Mouse (Mus musculus): ENCODE data around the gene Cdk5. TPM values are rescaled to one million over a fixed set of nuclear protein-coding genes. Genes with fewer than 3 reads are reported as not detected.

Gene Cdk5
- 50.1 and 52.2 TPM in 2 replicates for polyA plus RNA-seq (2015; fragmentation: Nextera tagmentation; extraction: Ambion mirVana)

- Histone ChIP-seq H3K27me3 (no peaks in the 10 kb centered on the region), H3K9me3 (replicated peaks) (no peaks in the 10 kb centered on the region), H3K27ac (peak within 1 kb of the TSS; percentile 96), H3K4me3 (replicated peaks) (peak within 1 kb of the TSS; percentile 78), H3K9ac (peak within 1 kb of the TSS; percentile 75), H3K4me1 (peaks cover 52% of the 10 kb centered on the region), H3K4me2 (peak within 1 kb of the TSS; percentile 87), H3K36me3 (peaks cover 30% of the 10 kb centered on the region)
- WGBS, result under 1% methylated on average over 46 of the region's 46 CpGs
- peak; percentile 93 for ATAC-seq (replicated peaks; ENCODE audit: low FRiP score)
These were observed at the start of gene Cdk5, which contains the start of gene Slc4a2 for GRCm38 (mm10) chr5:24423129-24424003. Gene Cdk5 (minus strand): TSS chr5:24423530. Gene Slc4a2 (plus strand): TSS chr5:24423837.

DNA sequence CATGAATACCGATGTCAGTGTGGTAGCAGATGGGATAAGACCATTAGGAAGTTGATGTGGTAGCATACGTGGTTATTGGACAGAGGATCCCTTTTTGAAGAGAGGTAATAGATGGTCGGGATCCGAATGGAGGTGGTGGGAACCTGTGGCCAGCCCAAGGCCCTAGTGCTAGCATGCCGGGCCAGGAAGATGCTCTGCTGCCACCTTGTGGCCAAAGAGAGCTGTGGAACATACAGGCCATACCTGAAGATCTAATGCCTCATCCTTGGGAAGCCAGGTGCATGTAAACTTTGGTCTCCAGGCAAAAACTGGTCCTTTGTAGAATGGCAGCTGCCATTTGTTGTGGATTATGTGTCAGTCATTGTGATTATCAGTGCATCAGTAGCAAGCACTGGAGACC lies 47.3 kb upstream of the Cdk5 start:
- Histone ChIP-seq H3K9ac (no peak overlapping the region), H3K36me3 (no peaks in the 10 kb centered on the region), H3K4me2 (no peak overlapping the region), H3K27ac (no peak overlapping the region), H3K4me1 (peaks cover 37% of the 10 kb centered on the region), H3K27me3 (peaks cover 27% of the 10 kb centered on the region), H3K4me3 (replicated peaks) (no peak overlapping the region), H3K9me3 (replicated peaks) (no peaks in the 10 kb centered on the region)
- ATAC-seq (replicated peaks; ENCODE audit: low FRiP score), result no peak; the same call in 1 of the 2 replicates
- 11% methylated on average over 5 of the region's 5 CpGs for WGBS

DNA sequence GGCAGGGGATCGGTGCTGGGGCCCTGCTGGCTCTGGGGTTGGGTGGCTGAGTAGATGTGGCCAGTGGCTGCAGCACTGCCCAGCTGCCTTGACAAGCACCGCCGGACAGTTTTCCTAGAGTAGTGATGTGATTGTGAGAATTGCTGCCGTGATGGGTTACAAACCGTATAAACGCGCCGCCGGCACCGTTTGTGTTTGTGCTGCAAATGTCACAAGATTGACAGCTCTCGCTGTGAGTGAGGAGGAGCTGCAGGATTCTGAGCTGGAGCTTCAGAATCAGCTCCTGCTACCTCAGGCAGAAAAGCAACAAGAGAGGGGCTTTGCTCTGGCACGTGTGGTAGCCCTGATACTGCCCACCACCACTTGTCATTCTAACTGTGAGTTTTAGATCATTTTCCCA lies 43.4 kb upstream of the Cdk5 start:
- Histone ChIP-seq H3K27ac (no peak overlapping the region), H3K27me3 (no peaks in the 10 kb centered on the region), H3K9me3 (replicated peaks) (no peaks in the 10 kb centered on the region), H3K4me2 (no peak overlapping the region), H3K4me3 (replicated peaks) (no peak overlapping the region), H3K36me3 (peaks cover under 1% of the 10 kb centered on the region), H3K4me1 (0 out of 2 replicates have a peak, but pooled peaks cover 12% of the 10 kb centered on the region), H3K9ac (no peak overlapping the region)
- ATAC-seq (replicated peaks; ENCODE audit: low FRiP score), result no peak
- 77% methylated on average over 12 of the region's 12 CpGs for WGBS

- Histone ChIP-seq H3K4me1 (peaks cover 55% of the 10 kb centered on the region), H3K27me3 (no peaks in the 10 kb centered on the region), H3K27ac (peak overlapping the region; percentile 81), H3K4me3 (replicated peaks) (no peak overlapping the region), H3K36me3 (peaks cover 16% of the 10 kb centered on the region), H3K9ac (no peak overlapping the region), H3K9me3 (replicated peaks) (no peaks in the 10 kb centered on the region), H3K4me2 (peak overlapping the region; percentile 94)
- WGBS, result 69% methylated on average over 7 of the region's 7 CpGs
- ATAC-seq (replicated peaks; ENCODE audit: low FRiP score), result no peak
These were observed 32.3 kb upstream of the Cdk5 start for GRCm38 (mm10) chr5:24455613-24456012.

DNA sequence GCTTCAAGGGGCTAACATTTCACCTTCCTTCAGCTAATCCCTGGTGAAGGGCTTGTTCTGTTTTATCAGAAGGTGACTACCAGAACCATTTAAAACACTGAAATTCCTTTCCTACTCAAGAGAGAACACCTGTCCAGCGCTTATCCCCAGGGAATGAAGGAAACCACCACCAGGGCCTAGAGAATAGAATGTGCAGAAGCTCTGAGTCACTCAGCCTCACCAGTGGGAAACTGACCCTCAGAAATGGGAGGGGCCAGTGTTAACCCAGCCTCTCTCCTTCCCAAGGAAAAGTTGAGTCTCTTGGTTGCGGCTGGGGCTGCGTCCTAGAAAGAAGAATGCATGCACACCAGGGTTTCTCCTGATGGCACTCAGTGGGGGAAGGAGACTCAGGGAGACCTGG lies 31.7 kb upstream of the Cdk5 start:
- peaks cover 54% of the 10 kb centered on the region for H3K4me1 ChIP-seq
- no peak for ATAC-seq (replicated peaks; ENCODE audit: low FRiP score)
- H3K27me3 ChIP-seq, result peaks cover under 1% of the 10 kb centered on the region; the same call in 1 of the 2 replicates
- peak overlapping the region; percentile 81 for H3K27ac ChIP-seq
- 72% methylated on average over 3 of the region's 3 CpGs for WGBS
- H3K9me3 ChIP-seq (replicated peaks), result no peaks in the 10 kb centered on the region
- H3K4me3 ChIP-seq (replicated peaks), result no peak overlapping the region
- peaks cover 13% of the 10 kb centered on the region for H3K36me3 ChIP-seq
- peak overlapping the region; percentile 94 for H3K4me2 ChIP-seq
- no peak overlapping the region for H3K9ac ChIP-seq

- peak overlapping the region; percentile 90; the same call in 1 of the 2 replicates for H3K9ac ChIP-seq
- no peaks in the 10 kb centered on the region for H3K9me3 ChIP-seq (replicated peaks)
- peak overlapping the region; percentile 81; the same call in 1 of the 2 replicates for H3K27ac ChIP-seq
- 11% methylated on average over 2 of the region's 2 CpGs for WGBS
- peaks cover 50% of the 10 kb centered on the region for H3K4me1 ChIP-seq
- peak overlapping the region; percentile 87 for H3K4me3 ChIP-seq (replicated peaks)
- H3K36me3 ChIP-seq, result peaks cover 10% of the 10 kb centered on the region; the same call in 1 of the 2 replicates
- H3K27me3 ChIP-seq, result peaks cover 3% of the 10 kb centered on the region; the same call in 1 of the 2 replicates
- peak overlapping the region; percentile 94 for H3K4me2 ChIP-seq
- ATAC-seq (replicated peaks; ENCODE audit: low FRiP score), result no peak
These were observed 30.6 kb upstream of the Cdk5 start for GRCm38 (mm10) chr5:24453985-24454303.

DNA sequence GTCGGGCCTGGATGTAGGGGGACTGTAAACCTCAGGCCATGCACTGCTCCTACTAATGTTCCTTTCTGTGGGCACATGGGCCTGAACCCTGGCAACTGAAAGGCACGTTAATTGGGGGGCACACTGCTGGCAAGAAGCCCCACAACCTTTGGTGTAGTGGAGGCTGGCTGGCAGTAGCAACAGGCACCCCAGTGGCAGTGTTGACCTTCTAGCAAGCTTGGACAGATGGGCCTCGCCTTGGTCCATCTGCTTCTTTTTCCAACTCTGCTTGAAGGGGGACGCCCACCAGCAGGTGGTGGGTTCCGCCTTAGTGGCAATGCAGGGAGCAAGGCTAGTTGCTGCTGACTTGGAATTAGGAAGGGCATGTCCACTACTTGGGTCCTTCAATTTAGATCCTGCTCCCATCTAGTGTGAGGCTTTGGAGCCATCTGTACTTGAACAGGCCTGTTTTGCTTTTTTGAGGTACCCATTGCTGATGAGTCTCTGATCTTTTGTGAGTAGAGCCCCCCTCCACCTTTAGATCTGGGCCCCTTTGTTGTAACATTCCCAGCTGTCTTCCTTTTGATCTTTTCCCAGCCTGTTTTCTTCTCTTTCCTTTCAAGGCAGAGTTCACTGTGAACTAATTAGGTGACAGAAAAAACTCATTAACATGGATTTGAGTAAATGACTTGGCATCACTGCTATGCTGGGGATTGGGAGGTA lies 30.1 kb upstream of the Cdk5 start:
- peaks cover 3% of the 10 kb centered on the region; the same call in 1 of the 2 replicates for H3K27me3 ChIP-seq
- ATAC-seq (replicated peaks; ENCODE audit: low FRiP score), result no peak
- peak overlapping the region; percentile 94 for H3K4me2 ChIP-seq
- 11% methylated on average over 5 of the region's 5 CpGs for WGBS
- H3K27ac ChIP-seq, result peak overlapping the region; percentile 89
- H3K4me3 ChIP-seq (replicated peaks), result peak overlapping the region; percentile 87
- H3K9ac ChIP-seq, result peak overlapping the region; percentile 90
- H3K36me3 ChIP-seq, result 0 out of 2 replicates have a peak, but pooled peaks cover 5% of the 10 kb centered on the region
- peaks cover 50% of the 10 kb centered on the region for H3K4me1 ChIP-seq
- H3K9me3 ChIP-seq (replicated peaks), result no peaks in the 10 kb centered on the region

- H3K27me3 ChIP-seq, result peaks cover 3% of the 10 kb centered on the region; the same call in 1 of the 2 replicates
- peak overlapping the region; percentile 87 for H3K4me3 ChIP-seq (replicated peaks)
- peaks cover 54% of the 10 kb centered on the region for H3K4me1 ChIP-seq
- peak; percentile 15; the same call in 1 of the 2 replicates for ATAC-seq (replicated peaks; ENCODE audit: low FRiP score)
- H3K4me2 ChIP-seq, result peak overlapping the region; percentile 94
- WGBS, result 0% methylated on average over 28 of the region's 29 CpGs
- peak overlapping the region; percentile 89 for H3K27ac ChIP-seq
- H3K9me3 ChIP-seq (replicated peaks), result no peaks in the 10 kb centered on the region
- peak overlapping the region; percentile 90 for H3K9ac ChIP-seq
- 0 out of 2 replicates have a peak, but pooled peaks cover 3% of the 10 kb centered on the region for H3K36me3 ChIP-seq
These were observed 29.4 kb upstream of the Cdk5 start for GRCm38 (mm10) chr5:24452691-24453233.

DNA sequence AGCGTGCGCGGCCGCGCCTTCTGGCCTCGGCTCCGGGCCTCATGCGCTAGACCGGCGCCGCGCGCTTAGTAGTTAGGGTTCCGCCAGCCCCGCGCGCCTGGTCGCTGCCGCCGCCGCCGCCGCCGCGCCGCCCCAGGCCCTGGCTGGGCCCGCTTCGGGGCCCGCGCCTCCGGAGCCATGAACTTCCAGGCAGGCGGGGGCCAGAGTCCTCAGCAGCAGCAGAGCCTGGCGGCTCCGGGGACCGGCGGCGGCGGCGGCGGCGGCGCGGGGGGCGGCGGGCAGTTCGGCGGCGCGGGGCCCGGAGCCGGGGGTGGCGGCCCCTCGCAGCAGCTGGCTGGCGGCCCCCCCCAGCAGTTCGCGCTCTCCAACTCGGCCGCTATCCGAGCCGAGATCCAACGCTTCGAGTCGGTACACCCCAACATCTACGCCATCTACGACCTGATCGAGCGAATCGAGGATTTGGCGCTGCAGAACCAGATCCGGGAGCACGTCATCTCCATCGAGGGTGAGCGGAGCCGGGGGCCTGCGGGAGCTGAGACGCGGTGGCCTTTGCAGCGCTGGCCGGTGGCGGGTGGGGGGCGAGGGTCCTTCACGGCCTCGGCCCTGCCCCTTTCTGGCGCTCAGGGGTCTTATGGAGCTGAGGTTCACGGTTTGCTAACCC lies 28.8 kb upstream of the Cdk5 start, which contains the start of gene Agap3:
Gene Agap3, plus strand, starts transcription at position 148 of the 661 bp plus-strand sequence.
- H3K27ac ChIP-seq, result peak within 1 kb of the TSS; percentile 89
- peak within 1 kb of the TSS; percentile 87 for H3K4me3 ChIP-seq (replicated peaks)
- H3K9me3 ChIP-seq (replicated peaks), result no peaks in the 10 kb centered on the region
- 0 out of 2 replicates have a peak, but pooled peaks cover 3% of the 10 kb centered on the region for H3K36me3 ChIP-seq
- peaks cover 3% of the 10 kb centered on the region; the same call in 1 of the 2 replicates for H3K27me3 ChIP-seq
- WGBS, result 0% methylated on average over 84 of the region's 85 CpGs
- peak within 1 kb of the TSS; percentile 90 for H3K9ac ChIP-seq
- H3K4me2 ChIP-seq, result peak within 1 kb of the TSS; percentile 94
- ATAC-seq (replicated peaks; ENCODE audit: low FRiP score), result peak; percentile 1
- H3K4me1 ChIP-seq, result peaks cover 59% of the 10 kb centered on the region

DNA sequence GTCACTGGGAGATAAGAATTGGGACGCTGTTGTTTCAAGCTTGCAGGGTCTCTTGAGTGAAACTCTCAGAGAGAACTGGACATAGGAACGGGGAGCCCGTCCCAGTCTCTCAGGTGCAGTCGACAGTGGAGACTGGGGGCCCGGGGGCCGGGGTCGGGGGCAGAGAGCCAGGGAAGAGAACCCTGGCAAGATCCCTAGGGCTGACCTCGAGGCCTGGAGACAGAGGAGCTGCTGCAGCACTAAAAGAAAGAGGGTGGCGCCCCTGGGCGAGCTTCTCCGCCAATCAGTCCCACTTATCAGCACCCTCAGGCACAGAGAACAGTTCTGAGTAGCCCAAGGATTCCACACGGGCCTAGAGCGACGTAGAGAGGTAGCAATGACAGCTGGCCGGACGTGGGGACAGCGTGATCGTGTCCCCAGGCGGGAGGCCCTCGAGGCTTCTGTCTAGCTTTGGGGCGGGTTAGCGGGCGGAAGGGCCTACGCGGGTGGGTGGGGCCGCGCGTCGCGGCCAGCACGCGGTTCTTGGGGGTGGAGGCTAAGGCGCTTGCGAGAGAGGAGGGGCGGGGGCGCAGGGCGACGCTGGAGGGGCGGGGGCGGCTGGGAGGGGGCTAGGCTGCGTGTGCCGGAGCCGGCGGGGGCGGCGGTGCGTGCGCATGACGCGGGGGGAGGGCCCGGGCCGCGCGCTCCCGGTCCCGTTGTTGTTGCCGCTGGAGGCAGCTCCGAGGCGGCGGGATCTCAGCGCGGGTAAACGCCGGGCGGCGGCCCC lies 28.1 kb upstream of the Cdk5 start:
- peak overlapping the region; percentile 87 for H3K4me3 ChIP-seq (replicated peaks)
- 3% methylated on average over 58 of the region's 66 CpGs for WGBS
- H3K4me1 ChIP-seq, result peaks cover 63% of the 10 kb centered on the region
- H3K9ac ChIP-seq, result peak overlapping the region; percentile 90
- peak; percentile 79 for ATAC-seq (replicated peaks; ENCODE audit: low FRiP score)
- peak overlapping the region; percentile 94 for H3K4me2 ChIP-seq
- peaks cover 3% of the 10 kb centered on the region; the same call in 1 of the 2 replicates for H3K27me3 ChIP-seq
- H3K27ac ChIP-seq, result peak overlapping the region; percentile 89
- no peaks in the 10 kb centered on the region for H3K36me3 ChIP-seq
- H3K9me3 ChIP-seq (replicated peaks), result no peaks in the 10 kb centered on the region
